Mouse (Mus musculus) hindbrain, embryonic 16.5 days (tissue): ENCODE results near the gene Polr3e. TPM values are rescaled to one million over a fixed set of nuclear protein-coding genes. Genes with fewer than 3 reads are reported as not detected.
"Not testable (repeated sequence)": the region's sequence is repeated elsewhere in the genome, so short reads cannot be mapped to it uniquely, and the experiment has no call there.

Experiments used
- ATAC-seq: fragments of 200-750 bp; cut with Nextera tagmentation; 2 replicates; pipeline ENCODE4 v1.8.0; 2017; ENCODE audit warnings: moderate TSS enrichment, moderate library complexity
- H3K27ac ChIP-seq: fragments of 300-500 bp; sonication (generic); 2 replicates; pipeline ENCODE4 v1.5.1; 2014; ENCODE audit warnings: low read depth, mild to moderate bottlenecking, control low read depth, low read length, moderate library complexity
- H3K27me3 ChIP-seq: fragments of 300-500 bp; sonication (generic); replicated peaks from 2 replicates; pipeline ENCODE4 v1.6.1; 2014; ENCODE audit warnings: low read length; ENCODE audit not compliant: control insufficient read depth, insufficient read depth
- H3K36me3 ChIP-seq: fragments of 300-500 bp; sonication (generic); 2 replicates; pipeline ENCODE4 v1.6.1; 2014; ENCODE audit warnings: mild to moderate bottlenecking, low read length, moderate library complexity, mixed read lengths; ENCODE audit not compliant: control insufficient read depth, insufficient read depth
- H3K4me1 ChIP-seq: fragments of 300-500 bp; sonication (generic); 2 replicates; pipeline ENCODE4 v1.6.1; 2014; ENCODE audit warnings: low read depth, low read length; ENCODE audit not compliant: control insufficient read depth, insufficient read depth
- H3K4me2 ChIP-seq: fragments of 300-500 bp; sonication (generic); 2 replicates; pipeline ENCODE4 v1.6.1; 2014; ENCODE audit warnings: mild to moderate bottlenecking, low read length, control low read depth, moderate library complexity
- H3K4me3 ChIP-seq: fragments of 300-500 bp; sonication (generic); 2 replicates; pipeline ENCODE4 v1.5.1; 2014; ENCODE audit warnings: mild to moderate bottlenecking, low read length, control low read depth, moderate library complexity
- H3K9ac ChIP-seq: fragments of 300-500 bp; sonication (generic); 2 replicates; pipeline ENCODE4 v1.6.1; 2014; ENCODE audit warnings: low read depth, mild to moderate bottlenecking, control low read depth, low read length, moderate library complexity
- H3K9me3 ChIP-seq: fragments of 300-500 bp; sonication (generic); 2 replicates; pipeline ENCODE4 v1.6.1; 2014; ENCODE audit warnings: mild to moderate bottlenecking, low read length, moderate library complexity; ENCODE audit not compliant: control insufficient read depth
- WGBS: fragments of 180-500 bp; shearing (Covaris S2); extraction: QIAGEN DNeasy Blood & Tissue Kit; methylation state at CpG from one replicate; pipeline ENCODE4 v1.1.7; 2014; 5-methylcytosine and 5-hydroxymethylcytosine counted together
- polyA plus RNA-seq: library from polyadenylated mRNA; unstranded; fragments of >200 nt; fragmentation: Nextera tagmentation; extraction: Ambion mirVana; gene quantifications from 2 replicates; pipeline ENCODE4 v1.2.1, GENCODE M21; 2015

Gene Polr3e
- polyA plus RNA-seq, 1 experiment from 2014 or later = 24.0 TPM

DNA sequence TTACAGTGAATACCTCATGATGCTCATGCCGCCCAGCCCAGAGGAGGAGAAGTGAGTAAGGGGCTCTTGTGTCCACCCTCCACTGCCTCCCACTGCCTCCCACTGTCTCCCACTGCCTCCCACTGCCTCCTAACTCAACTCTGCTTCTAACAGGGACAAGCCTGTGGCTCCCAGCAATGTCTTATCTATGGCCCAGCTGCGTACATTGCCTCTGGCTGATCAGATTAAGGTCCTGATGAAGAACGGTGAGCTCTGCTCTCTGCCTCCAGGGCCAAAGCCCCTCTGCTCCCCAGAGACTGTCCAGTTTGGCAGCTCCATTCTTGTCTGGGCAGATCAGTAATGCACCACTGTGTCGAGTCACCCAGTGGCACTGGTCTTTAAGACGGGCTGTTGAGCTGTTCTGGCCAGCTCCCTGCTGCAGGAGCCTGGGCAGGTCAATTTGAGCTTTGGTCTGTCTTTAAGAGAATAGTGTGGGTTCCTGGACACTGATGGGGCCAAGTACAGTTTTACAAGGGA is 16.2 kb downstream of the Polr3e start:
- no peak overlapping the region for H3K4me2 ChIP-seq
- H3K36me3 ChIP-seq = peaks cover 48% of the 10 kb centered on the region
- no peak; the same call in 1 of the 2 replicates for ATAC-seq
- H3K27me3 ChIP-seq = no peaks in the 10 kb centered on the region
- H3K27ac ChIP-seq = no peak overlapping the region
- no peak overlapping the region for H3K9ac ChIP-seq
- no peaks in the 10 kb centered on the region for H3K4me1 ChIP-seq
- H3K9me3 ChIP-seq = no peaks in the 10 kb centered on the region
- no peak overlapping the region for H3K4me3 ChIP-seq
- 84% methylated on average over 4 of the region's 5 CpGs for WGBS

DNA sequence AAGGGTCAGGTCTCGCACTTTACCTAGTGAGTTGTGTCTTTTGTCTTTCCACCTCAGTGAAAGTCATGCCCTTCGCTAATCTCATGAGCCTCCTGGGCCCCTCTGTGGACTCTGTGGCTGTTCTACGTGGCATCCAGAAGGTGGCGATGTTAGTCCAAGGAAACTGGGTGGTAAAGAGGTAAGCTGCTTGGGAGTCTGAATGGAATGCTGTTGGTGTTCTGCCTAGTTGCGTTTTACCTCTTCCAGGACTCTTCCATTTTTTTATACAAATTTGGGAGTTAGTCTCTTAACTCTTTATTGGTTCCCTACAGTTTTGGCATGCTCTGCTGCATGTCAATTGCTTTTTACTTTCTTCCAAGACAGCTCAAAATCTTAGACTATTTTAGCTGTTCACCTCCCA is 17.2 kb downstream of the Polr3e start:
- no peaks in the 10 kb centered on the region for H3K27me3 ChIP-seq
- H3K27ac ChIP-seq = no peak overlapping the region
- H3K4me1 ChIP-seq = no peaks in the 10 kb centered on the region
- ATAC-seq = no peak; the same call in 1 of the 2 replicates
- peaks cover 49% of the 10 kb centered on the region for H3K36me3 ChIP-seq
- WGBS = 29% methylated on average over 5 of the region's 5 CpGs
- H3K4me3 ChIP-seq = no peak overlapping the region
- H3K9me3 ChIP-seq = no peaks in the 10 kb centered on the region
- H3K4me2 ChIP-seq = no peak overlapping the region
- H3K9ac ChIP-seq = no peak overlapping the region

DNA sequence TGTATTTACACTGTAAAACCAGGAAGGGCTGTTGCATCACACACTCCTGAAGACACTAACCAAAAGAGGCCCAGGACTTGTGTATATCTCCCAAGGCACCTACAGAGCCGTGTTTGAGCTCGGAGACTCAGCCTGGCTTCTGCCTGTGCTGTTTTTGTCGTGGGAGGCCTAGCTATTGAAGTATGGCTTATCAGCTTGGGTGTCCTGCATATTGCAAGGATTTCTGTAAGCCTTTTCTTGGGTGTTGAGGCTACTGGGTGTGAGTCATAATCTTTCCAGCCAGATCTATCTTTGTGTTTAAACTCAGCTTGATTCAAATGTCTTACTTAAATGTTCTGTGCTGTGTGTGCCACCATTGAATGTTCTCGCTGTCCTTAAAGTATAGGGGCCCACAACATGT is 19.0 kb downstream of the Polr3e start:
- Histone ChIP-seq H3K27ac (no peak overlapping the region), H3K4me1 (no peaks in the 10 kb centered on the region), H3K4me2 (no peak overlapping the region), H3K27me3 (no peaks in the 10 kb centered on the region), H3K9ac (no peak overlapping the region), H3K9me3 (no peaks in the 10 kb centered on the region), H3K36me3 (peaks cover 51% of the 10 kb centered on the region), H3K4me3 (no peak overlapping the region)
- no peak for ATAC-seq
- WGBS = 83% methylated on average over 4 of the region's 4 CpGs

DNA sequence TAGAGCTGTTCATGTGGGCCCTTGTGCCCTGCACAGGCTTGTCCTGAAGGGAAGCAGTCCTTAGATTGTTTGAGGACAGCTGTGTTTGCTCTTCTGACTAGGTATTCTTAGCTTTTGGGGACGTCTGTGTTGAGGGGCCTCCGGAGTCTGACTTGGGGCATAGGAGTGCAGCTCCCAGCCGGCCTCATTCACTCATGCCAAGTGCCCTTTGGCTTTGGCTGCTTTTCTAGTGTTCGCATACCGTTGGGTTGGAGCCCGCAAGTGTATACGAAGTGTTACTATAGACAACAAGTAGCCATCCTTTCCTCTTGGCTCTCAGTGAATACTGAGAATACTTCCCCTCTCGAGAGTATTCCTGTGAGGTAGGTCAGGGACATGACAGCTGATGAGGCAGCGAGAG is 20.7 kb downstream of the Polr3e start:
- H3K4me2 ChIP-seq = no peak overlapping the region
- no peaks in the 10 kb centered on the region for H3K4me1 ChIP-seq
- WGBS = 82% methylated on average over 9 of the region's 9 CpGs
- no peak overlapping the region for H3K4me3 ChIP-seq
- no peak for ATAC-seq
- no peaks in the 10 kb centered on the region for H3K27me3 ChIP-seq
- H3K9me3 ChIP-seq = no peaks in the 10 kb centered on the region
- peaks cover 48% of the 10 kb centered on the region for H3K36me3 ChIP-seq
- H3K27ac ChIP-seq = no peak overlapping the region
- 0 out of 2 replicates have a peak overlapping the region, but pooled peaks have one; percentile 11 for H3K9ac ChIP-seq

DNA sequence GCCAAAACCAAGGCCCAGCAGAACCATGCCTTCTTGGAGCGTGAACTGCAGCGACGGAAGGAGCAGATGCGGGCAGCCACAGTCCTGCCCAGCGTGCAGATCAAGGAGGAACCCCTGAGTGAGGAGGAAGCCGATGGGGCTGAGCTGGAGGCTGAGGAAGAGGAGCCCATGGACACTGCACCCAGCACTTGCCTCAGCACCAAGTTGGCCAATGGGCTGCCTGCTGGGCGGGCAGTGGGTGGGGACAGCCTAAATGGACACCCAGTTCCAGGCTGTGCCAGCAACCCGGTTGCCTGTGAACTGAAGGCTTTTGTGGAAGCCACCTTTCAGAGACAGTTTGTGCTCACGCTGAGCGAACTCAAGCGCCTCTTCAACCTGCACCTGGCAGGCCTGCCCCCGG is 22.8 kb downstream of the Polr3e start:
- Histone ChIP-seq H3K4me2 (no peak overlapping the region), H3K27ac (no peak overlapping the region), H3K9me3 (no peaks in the 10 kb centered on the region), H3K36me3 (peaks cover 52% of the 10 kb centered on the region), H3K4me1 (no peaks in the 10 kb centered on the region), H3K9ac (no peak overlapping the region), H3K27me3 (no peaks in the 10 kb centered on the region), H3K4me3 (no peak overlapping the region)
- WGBS = 92% methylated on average over 12 of the region's 12 CpGs
- no peak for ATAC-seq

DNA sequence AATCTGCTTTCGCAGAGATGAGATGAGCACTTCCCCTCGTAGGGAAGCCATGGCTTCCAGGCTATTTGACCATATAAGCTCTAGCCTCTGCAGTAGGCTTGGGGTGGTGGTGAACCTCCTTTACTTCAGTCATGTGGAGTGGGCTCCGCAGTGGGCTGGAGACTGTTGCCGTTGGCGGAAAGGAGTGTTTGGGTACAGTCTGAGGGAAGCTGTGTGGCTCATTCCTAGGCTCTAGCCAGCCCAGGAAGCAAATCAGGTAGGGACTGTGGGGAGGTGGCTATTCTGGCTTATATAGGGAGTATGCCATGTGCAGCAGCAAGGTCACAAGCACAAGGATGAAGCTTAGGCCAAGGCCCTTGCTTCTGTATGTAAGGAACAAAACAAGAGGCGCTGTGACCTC is 23.7 kb downstream of the Polr3e start:
- 99% methylated on average over 6 of the region's 6 CpGs for WGBS
- H3K4me3 ChIP-seq = no peak overlapping the region
- H3K36me3 ChIP-seq = peaks cover 49% of the 10 kb centered on the region
- ATAC-seq = no peak
- H3K27ac ChIP-seq = no peak overlapping the region
- no peaks in the 10 kb centered on the region for H3K4me1 ChIP-seq
- no peaks in the 10 kb centered on the region for H3K9me3 ChIP-seq
- no peak overlapping the region for H3K4me2 ChIP-seq
- H3K27me3 ChIP-seq = no peaks in the 10 kb centered on the region
- H3K9ac ChIP-seq = no peak overlapping the region

DNA sequence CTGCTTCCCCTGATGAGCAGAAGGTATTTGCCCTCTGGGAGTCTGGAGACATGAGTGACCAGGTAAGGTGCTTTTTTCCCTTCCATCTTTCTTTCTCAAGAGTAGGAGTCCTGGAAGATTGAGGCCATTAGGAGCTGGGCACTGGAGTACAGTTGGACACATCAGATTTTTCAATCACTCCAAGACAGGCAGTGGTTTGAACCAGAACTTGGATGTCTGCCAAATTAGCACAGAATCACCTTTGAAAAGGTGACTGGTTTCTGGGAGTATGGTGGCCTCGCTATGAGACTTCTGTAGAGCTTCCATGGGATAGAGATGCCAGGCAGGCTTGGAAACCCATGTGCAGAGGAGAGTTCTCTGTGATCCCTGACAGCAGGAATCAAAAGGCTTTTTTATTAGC is 25.0 kb downstream of the Polr3e start:
- peaks cover 46% of the 10 kb centered on the region for H3K36me3 ChIP-seq
- no peak for ATAC-seq
- no peaks in the 10 kb centered on the region for H3K9me3 ChIP-seq
- WGBS = 86% methylated on average over 1 of the region's 1 CpGs
- H3K4me3 ChIP-seq = no peak overlapping the region
- no peaks in the 10 kb centered on the region for H3K4me1 ChIP-seq
- H3K4me2 ChIP-seq = no peak overlapping the region
- no peaks in the 10 kb centered on the region for H3K27me3 ChIP-seq
- H3K9ac ChIP-seq = no peak overlapping the region
- H3K27ac ChIP-seq = no peak overlapping the region

DNA sequence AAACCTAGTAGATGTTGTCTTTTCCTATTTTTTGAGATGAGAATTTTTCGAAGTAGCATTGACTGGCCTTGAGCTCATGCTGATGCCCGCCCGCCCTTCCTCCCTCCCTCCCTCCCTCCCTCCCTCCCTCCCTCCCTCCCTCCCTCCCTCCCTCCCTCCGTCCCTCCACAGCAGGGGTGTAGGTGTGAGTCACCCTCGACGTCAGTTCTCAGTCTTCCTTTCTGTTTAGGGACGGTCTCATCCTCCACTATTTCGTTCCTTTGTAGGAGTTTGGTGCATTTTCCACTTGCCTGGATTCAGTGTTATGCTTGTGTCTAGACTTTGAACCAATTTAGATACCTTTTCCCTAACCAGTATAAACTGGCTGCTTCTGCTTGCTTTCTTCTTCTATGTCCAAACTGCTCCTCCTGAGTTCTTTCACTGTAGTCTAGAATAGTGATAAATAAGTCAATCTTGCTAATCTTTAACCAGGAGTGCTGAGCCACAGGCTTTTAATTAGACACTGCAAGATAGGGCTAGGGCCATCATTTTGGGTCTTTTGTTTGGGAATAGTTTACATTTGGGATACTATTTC is 26.5 kb downstream of the Polr3e start:
- Histone ChIP-seq H3K9me3 (no peaks in the 10 kb centered on the region), H3K9ac (no peak overlapping the region), H3K4me1 (no peaks in the 10 kb centered on the region), H3K4me3 (no peak overlapping the region), H3K27ac (no peak overlapping the region), H3K36me3 (peaks cover 34% of the 10 kb centered on the region), H3K27me3 (no peaks in the 10 kb centered on the region), H3K4me2 (no peak overlapping the region)
- 69% methylated on average over 7 of the region's 8 CpGs for WGBS
- ATAC-seq = no peak

DNA sequence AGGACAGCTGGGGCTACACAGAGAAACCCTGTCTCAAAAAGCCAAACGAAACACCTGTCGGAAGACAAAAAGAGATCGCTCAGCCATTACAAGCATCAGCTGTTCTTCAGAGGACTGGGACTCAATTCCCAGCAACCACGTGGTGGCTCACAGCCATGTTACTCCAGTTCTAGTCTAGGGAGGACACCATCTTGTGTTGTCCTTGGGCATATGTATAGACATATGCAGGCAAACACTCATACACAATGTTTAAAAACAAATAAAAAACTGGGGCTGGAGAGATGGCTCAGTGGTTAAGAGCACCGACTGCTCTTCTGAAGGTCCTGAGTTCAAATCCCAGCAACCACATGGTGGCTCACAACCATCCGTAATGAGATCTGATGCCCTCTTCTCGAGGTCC is 36.0 kb downstream of the Polr3e start:
- H3K9ac ChIP-seq, H3K4me3 ChIP-seq, ATAC-seq, H3K27ac ChIP-seq, H3K4me1 ChIP-seq, H3K9me3 ChIP-seq, H3K4me2 ChIP-seq, H3K27me3 ChIP-seq: not testable (repeated sequence)
- H3K36me3 ChIP-seq = peaks cover 16% of the 10 kb centered on the region
- 76% methylated on average over 7 of the region's 7 CpGs for WGBS
